Mouse (Mus musculus) C2C12 (cell line): ENCODE data around the gene Lypd6b. TPM values are rescaled to one million over a fixed set of nuclear protein-coding genes. Genes with fewer than 3 reads are reported as not detected.

Source experiments
- H3K27me3 ChIP-seq: one replicate; pipeline ENCODE4 v1.6.1; 2011; ENCODE audit not compliant: control insufficient read depth, insufficient read depth, insufficient read length
- H3K36me3 ChIP-seq: one replicate; pipeline ENCODE4 v1.6.1; 2011; ENCODE audit not compliant: control insufficient read depth, insufficient read depth
- H3K4me3 ChIP-seq: one replicate; pipeline ENCODE4 v1.5.1; 2011; ENCODE audit warnings: mild to moderate bottlenecking, control low read depth; ENCODE audit not compliant: poor library complexity, insufficient read depth, severe bottlenecking
- H3K79me2 ChIP-seq: one replicate; pipeline ENCODE4 v1.6.1; 2011; ENCODE audit not compliant: control insufficient read depth, insufficient read depth
- H3K79me3 ChIP-seq: one replicate; pipeline ENCODE4 v1.6.1; 2011; ENCODE audit warnings: low read depth, control low read depth
- H3ac ChIP-seq: one replicate; pipeline ENCODE3; 2011; ENCODE audit warnings: low read depth; ENCODE audit not compliant: control insufficient read depth, insufficient read length
- CEBPB ChIP-seq: IDR thresholded peaks from one replicate; pipeline ENCODE4 v1.6.1; 2011; ENCODE audit warnings: low read depth, mild to moderate bottlenecking, control low read depth, moderate library complexity
- CTCF ChIP-seq: IDR thresholded peaks from one replicate; pipeline ENCODE4 v1.5.1; 2011; ENCODE audit not compliant: control insufficient read depth, insufficient read depth, insufficient read length
- FOSL1 ChIP-seq: IDR thresholded peaks from one replicate; pipeline ENCODE4 v1.8.0; 2011; ENCODE audit warnings: mild to moderate bottlenecking, low read length; ENCODE audit not compliant: poor library complexity, insufficient read depth, severe bottlenecking
- MAX ChIP-seq: IDR thresholded peaks from one replicate; pipeline ENCODE4 v1.6.1; 2011; ENCODE audit warnings: mild to moderate bottlenecking, control low read depth
- MYOD1 ChIP-seq: IDR thresholded peaks from one replicate; pipeline ENCODE4 v1.6.1; 2011; ENCODE audit warnings: low read depth; ENCODE audit not compliant: control insufficient read depth, insufficient read length
- MYOG ChIP-seq: IDR thresholded peaks from one replicate; pipeline ENCODE4 v1.6.1; 2011; ENCODE audit not compliant: control insufficient read depth, insufficient read length; ENCODE audit errors: extremely low read depth
- USF1 ChIP-seq: IDR thresholded peaks from one replicate; pipeline ENCODE4 v1.6.1; 2011; ENCODE audit warnings: low read depth, mild to moderate bottlenecking, control low read depth, moderate library complexity
- polyA plus RNA-seq: library from polyadenylated mRNA; unstranded; fragments of >200 nt; fragmentation: generic; extraction: Trizol; gene quantifications from one replicate; pipeline ENCODE4 v1.2.1, GENCODE M21; 2012; ENCODE audit warnings: missing spikeins

The Lypd6b gene
- polyA plus RNA-seq, 1 experiment, result 0.02 TPM

GRCm38 (mm10) chr2:49888346-49888745 lies 100.9 kb downstream of the Lypd6b start:
- TF ChIP-seq CTCF (no peak), MYOG (no peak), MYOD1 (no peak), CEBPB (no peak), MAX (no peak), USF1 (no peak), FOSL1 (no peak)

GRCm38 (mm10) chr2:49890727-49891126 lies 103.2 kb downstream of the Lypd6b start:
- Histone ChIP-seq H3K79me2 (no peaks in the 10 kb centered on the region), H3K4me3 (no peak overlapping the region), H3ac (no peak overlapping the region), H3K36me3 (no peaks in the 10 kb centered on the region), H3K27me3 (no peaks in the 10 kb centered on the region), H3K79me3 (no peaks in the 10 kb centered on the region)
- TF ChIP-seq MYOD1 (no peak), CTCF (no peak), USF1 (no peak), MYOG (no peak), CEBPB (no peak), FOSL1 (no peak), MAX (no peak)

More at GRCm38 (mm10) chr2:49888346-49888745, 100.9 kb downstream of the Lypd6b start:
- Histone ChIP-seq H3K36me3 (no peaks in the 10 kb centered on the region), H3K27me3 (no peaks in the 10 kb centered on the region), H3K79me2 (no peaks in the 10 kb centered on the region), H3K4me3 (no peak overlapping the region), H3ac (no peak overlapping the region), H3K79me3 (no peaks in the 10 kb centered on the region)

GRCm38 (mm10) chr2:49909838-49910407 lies 122.4 kb downstream of the Lypd6b start:
- Histone ChIP-seq H3K36me3 (no peaks in the 10 kb centered on the region), H3K27me3 (no peaks in the 10 kb centered on the region), H3ac (no peak overlapping the region)

GRCm38 (mm10) chr2:49911296-49912034 lies 124.0 kb downstream of the Lypd6b start:
- H3K27me3 ChIP-seq, result no peaks in the 10 kb centered on the region
- TF ChIP-seq MYOD1, result no peak
- TF ChIP-seq FOSL1, result no peak
- no peak for TF ChIP-seq MAX
- no peak for TF ChIP-seq CTCF
- TF ChIP-seq CEBPB, result no peak
- no peak for TF ChIP-seq MYOG
- no peak overlapping the region for H3K4me3 ChIP-seq
- H3ac ChIP-seq, result no peak overlapping the region
- no peaks in the 10 kb centered on the region for H3K79me3 ChIP-seq
- H3K36me3 ChIP-seq, result no peaks in the 10 kb centered on the region
- H3K79me2 ChIP-seq, result no peaks in the 10 kb centered on the region

More at GRCm38 (mm10) chr2:49909838-49910407, 122.4 kb downstream of the Lypd6b start:
- TF ChIP-seq MYOD1 (no peak), CTCF (no peak), USF1 (no peak), FOSL1 (no peak), CEBPB (peak; percentile 65)
- Histone ChIP-seq H3K79me3 (no peaks in the 10 kb centered on the region), H3K4me3 (no peak overlapping the region), H3K79me2 (no peaks in the 10 kb centered on the region)

GRCm38 (mm10) chr2:49912261-49912895 lies 124.9 kb downstream of the Lypd6b start:
- no peaks in the 10 kb centered on the region for H3K27me3 ChIP-seq
- no peaks in the 10 kb centered on the region for H3K79me3 ChIP-seq
- no peak overlapping the region for H3K4me3 ChIP-seq
- no peaks in the 10 kb centered on the region for H3K79me2 ChIP-seq
- no peak for TF ChIP-seq MYOG
- no peak for TF ChIP-seq MYOD1
- TF ChIP-seq MAX, result no peak
- TF ChIP-seq CTCF, result no peak
- no peak for TF ChIP-seq CEBPB
- no peak for TF ChIP-seq USF1
- no peak for TF ChIP-seq FOSL1
- H3K36me3 ChIP-seq, result no peaks in the 10 kb centered on the region
- no peak overlapping the region for H3ac ChIP-seq
